Comparison of ENCODE assay signal across 20 mouse cellular contexts in genomic region chr2:79188511-79189193, GRCm38 (mm10).
DNase-seq lines count a peak whose midpoint lies in the region; ATAC-seq and TF ChIP-seq lines count a peak whose summit lies in the region.
"Had no signal": no experiment of that assay in that cellular context is flagged by ENCODE, and none has a peak within 500 bp of the region (broad histone marks: within the 10 kb centered on the region; RNA-seq: fewer than 3 reads in every experiment).

No protein-coding gene starts in this region.

- DNase-seq in forebrain, embryonic 14.5 days (ENCODE audit: low spot score), result no peak
- DNase-seq in layer of hippocampus, adult 2 months (ENCODE audit: low spot score in 2 of 2), result no peak
- DNase-seq in layer of hippocampus, adult 18-20 months (ENCODE audit: low spot score in 2 of 2), result no peak
- DNase-seq in neural tube, embryonic 10.5 days (ENCODE audit: extremely low spot score, low spot score), result no peak
- DNase-seq in Muller cell, postnatal 12 days (ENCODE audit: inconsistent ontology term), result no peak
- DNase-seq: adrenal gland, adult 2 months; adrenal gland, postnatal 25 days; cerebellum, adult 8-10 months; cerebellum, postnatal 36 days; gastrocnemius, adult 2 months; gastrocnemius, postnatal 36 days; heart, adult 11 months; heart, postnatal 36 days had no signal

- no peak overlapping the region for H3K9ac ChIP-seq in forebrain, embryonic 12.5 days
- no peak overlapping the region for H3K9ac ChIP-seq in forebrain, embryonic 14.5 days (ENCODE audit: low read length)
- no peak overlapping the region for H3K9ac ChIP-seq in neural tube, embryonic 13.5 days
- H3K9ac ChIP-seq: embryonic facial prominence, embryonic 13.5 days; forebrain, embryonic 13.5 days; heart, embryonic 13.5 days had no signal

- no peak overlapping the region for H3K27ac ChIP-seq in forebrain, embryonic 12.5 days
- H3K27ac ChIP-seq in forebrain, embryonic 14.5 days (ENCODE audit: low read depth, low read length), result no peak overlapping the region
- peak overlapping the region; percentile 16; the same call in 1 of the 2 replicates for H3K27ac ChIP-seq in layer of hippocampus, adult 2 months
- no peak overlapping the region; the same call in 1 of the 2 replicates for H3K27ac ChIP-seq in neural tube, embryonic 13.5 days (replicated peaks)
- H3K27ac ChIP-seq: embryonic facial prominence, embryonic 13.5 days; forebrain, embryonic 13.5 days; gastrocnemius, adult 2 months; heart, embryonic 13.5 days had no signal

- H3K27me3 ChIP-seq in forebrain, embryonic 12.5 days, result no peaks in the 10 kb centered on the region
- no peaks in the 10 kb centered on the region for H3K27me3 ChIP-seq in forebrain, embryonic 14.5 days (replicated peaks; ENCODE audit: control insufficient read depth, insufficient read depth, low read length)
- H3K27me3 ChIP-seq in neural tube, embryonic 13.5 days, result no peaks in the 10 kb centered on the region
- H3K27me3 ChIP-seq: CH12.LX; embryonic facial prominence, embryonic 13.5 days; forebrain, embryonic 13.5 days; heart, embryonic 13.5 days had no signal

- H3K4me2 ChIP-seq in forebrain, embryonic 12.5 days, result no peak overlapping the region
- no peak overlapping the region for H3K4me2 ChIP-seq in forebrain, embryonic 14.5 days (ENCODE audit: low read length)
- no peak overlapping the region for H3K4me2 ChIP-seq in neural tube, embryonic 13.5 days
- H3K4me2 ChIP-seq: embryonic facial prominence, embryonic 13.5 days; forebrain, embryonic 13.5 days; heart, embryonic 13.5 days had no signal

- WGBS in forebrain, embryonic 12.5 days, result 84% methylated on average over 6 of the region's 6 CpGs
- 79% methylated on average over 6 of the region's 6 CpGs for WGBS in forebrain, embryonic 14.5 days
- 72% methylated on average over 6 of the region's 6 CpGs for WGBS in neural tube, embryonic 13.5 days

- no peaks in the 10 kb centered on the region for H3K36me3 ChIP-seq in forebrain, embryonic 12.5 days (replicated peaks)
- H3K36me3 ChIP-seq in forebrain, embryonic 14.5 days (ENCODE audit: control insufficient read depth, insufficient read depth, low read length), result no peaks in the 10 kb centered on the region
- H3K36me3 ChIP-seq in neural tube, embryonic 13.5 days, result no peaks in the 10 kb centered on the region
- H3K36me3 ChIP-seq: embryonic facial prominence, embryonic 13.5 days; heart, embryonic 13.5 days had no signal

- ATAC-seq in forebrain, embryonic 12.5 days (ENCODE audit: low FRiP score), result peak; percentile 41; the same call in 1 of the 2 replicates
- ATAC-seq in forebrain, embryonic 14.5 days, result no peak
- ATAC-seq in neural tube, embryonic 13.5 days (ENCODE audit: low read depth), result 0 out of 2 replicates have a peak, but pooled peaks have one; percentile 52
- ATAC-seq: forebrain, embryonic 13.5 days; intestine, embryonic 16.5 days had no signal

- no peak for TF ChIP-seq CTCF in layer of hippocampus, adult 2 months (conservative IDR thresholded peaks at IDR 0.05)

- peaks cover 12% of the 10 kb centered on the region for H3K4me1 ChIP-seq in forebrain, embryonic 12.5 days
- peaks cover 22% of the 10 kb centered on the region for H3K4me1 ChIP-seq in forebrain, embryonic 14.5 days (ENCODE audit: control insufficient read depth, insufficient read depth, low read length)
- H3K4me1 ChIP-seq in neural tube, embryonic 13.5 days (replicated peaks), result peaks cover 19% of the 10 kb centered on the region
- H3K4me1 ChIP-seq: heart, embryonic 13.5 days had no signal

- no peak overlapping the region for H3K4me3 ChIP-seq in forebrain, embryonic 12.5 days (replicated peaks)
- no peak overlapping the region for H3K4me3 ChIP-seq in forebrain, embryonic 14.5 days (ENCODE audit: low read depth, low read length)
- H3K4me3 ChIP-seq in layer of hippocampus, adult 2 months, result no peak overlapping the region
- H3K4me3 ChIP-seq in neural tube, embryonic 13.5 days, result no peak overlapping the region
- H3K4me3 ChIP-seq: embryonic facial prominence, embryonic 13.5 days; forebrain, embryonic 13.5 days; gastrocnemius, adult 2 months; heart, embryonic 13.5 days had no signal

- H3K9me3 ChIP-seq in forebrain, embryonic 12.5 days, result no peaks in the 10 kb centered on the region
- H3K9me3 ChIP-seq in forebrain, embryonic 14.5 days (replicated peaks; ENCODE audit: control insufficient read depth, low read length), result no peaks in the 10 kb centered on the region
- H3K9me3 ChIP-seq in neural tube, embryonic 13.5 days, result no peaks in the 10 kb centered on the region
- H3K9me3 ChIP-seq: embryonic facial prominence, embryonic 13.5 days; forebrain, embryonic 13.5 days; heart, embryonic 13.5 days had no signal
